Comparison of ENCODE assay signal across 8 mouse cellular contexts in the genomic region with DNA sequence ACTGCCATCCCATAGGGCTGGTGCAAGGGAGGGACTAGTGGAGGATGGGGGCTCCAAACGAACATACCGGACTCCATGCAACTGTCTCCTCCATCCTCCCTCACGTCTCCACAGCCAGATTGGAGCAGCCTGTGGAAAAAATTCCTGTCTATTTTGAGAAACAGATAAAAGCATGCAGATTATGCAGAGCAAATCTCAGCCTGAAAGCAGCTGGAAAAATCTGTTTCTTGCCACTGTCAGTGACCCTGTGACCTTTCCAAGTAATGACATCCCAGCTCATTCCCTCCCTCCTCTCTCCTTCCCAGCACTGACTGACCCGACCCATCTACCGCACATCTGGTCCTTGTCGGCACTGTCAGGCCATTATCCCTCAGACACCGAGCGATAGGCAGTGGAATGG. TPM values are rescaled to one million over a fixed set of nuclear protein-coding genes. Genes with fewer than 3 reads are reported as not detected.
A peak's percentile ranks its signal among the peaks of the same experiment; 100 is the strongest.
DNase-seq lines count a peak whose midpoint lies in the region; ATAC-seq and TF ChIP-seq lines count a peak whose summit lies in the region.

No protein-coding gene starts in this region.

- no peak overlapping the region for H3K9ac ChIP-seq in intestine, embryonic 16.5 days (ENCODE audit: low read depth, low read length)
- H3K9ac ChIP-seq in lung, embryonic 15.5 days: no peak overlapping the region

- WGBS in intestine, embryonic 16.5 days: 38% methylated on average over 8 of the region's 8 CpGs
- 30% methylated on average over 8 of the region's 8 CpGs for WGBS in lung, embryonic 15.5 days

- peaks cover 25% of the 10 kb centered on the region for H3K4me1 ChIP-seq in intestine, embryonic 16.5 days (ENCODE audit: control insufficient read depth, insufficient read depth, low read length)
- peaks cover 46% of the 10 kb centered on the region for H3K4me1 ChIP-seq in lung, embryonic 15.5 days

- peak; percentile 84 for ATAC-seq in intestine, embryonic 16.5 days
- ATAC-seq in lung, embryonic 15.5 days (ENCODE audit: borderline replicate concordance, extremely low read depth, low FRiP score, low TSS enrichment): peak; percentile 96
- no peak for ATAC-seq in inflammation-experienced regulatory T-cells, adult 6 months

- peak overlapping the region; percentile 70 for H3K27ac ChIP-seq in gastrocnemius, adult 2 months
- peak overlapping the region; percentile 76 for H3K27ac ChIP-seq in intestine, embryonic 16.5 days (ENCODE audit: low read length)
- peak overlapping the region; percentile 89 for H3K27ac ChIP-seq in lung, embryonic 15.5 days

- peak; percentile 78 for DNase-seq in embryo, embryonic 10.5 days (ENCODE audit: low spot score)
- DNase-seq in gastrocnemius, adult 2 months: peak; percentile 42
- DNase-seq in yolk sac, embryonic 10.5 days (ENCODE audit: low spot score): peak; percentile 61
- DNase-seq in frontal cortex, postnatal 10 days (ENCODE audit: low spot score in 2 of 2): no peak
- DNase-seq in spleen, postnatal 14 days (ENCODE audit: low spot score in 2 of 2): no peak

- H3K4me2 ChIP-seq in intestine, embryonic 16.5 days (ENCODE audit: low read depth, low read length): no peak overlapping the region
- no peak overlapping the region for H3K4me2 ChIP-seq in lung, embryonic 15.5 days

- TF ChIP-seq CTCF in gastrocnemius, adult 2 months (IDR thresholded peaks at IDR 0.05): no peak

- H3K36me3 ChIP-seq in intestine, embryonic 16.5 days (ENCODE audit: control insufficient read depth, insufficient read depth, low read length): no peaks in the 10 kb centered on the region
- H3K36me3 ChIP-seq in lung, embryonic 15.5 days: no peaks in the 10 kb centered on the region

- H3K4me3 ChIP-seq in gastrocnemius, adult 2 months: no peak overlapping the region
- H3K4me3 ChIP-seq in intestine, embryonic 16.5 days (ENCODE audit: low read length): no peak overlapping the region
- no peak overlapping the region for H3K4me3 ChIP-seq in lung, embryonic 15.5 days

- no peaks in the 10 kb centered on the region for H3K9me3 ChIP-seq in intestine, embryonic 16.5 days (ENCODE audit: control insufficient read depth, low read length)
- no peaks in the 10 kb centered on the region for H3K9me3 ChIP-seq in lung, embryonic 15.5 days

- intact Hi-C loops in gastrocnemius, adult 2 months (cut with DNase I): no loop called here

- no peaks in the 10 kb centered on the region for H3K27me3 ChIP-seq in intestine, embryonic 16.5 days (replicated peaks; ENCODE audit: control insufficient read depth, insufficient read depth, low read length)
- H3K27me3 ChIP-seq in lung, embryonic 15.5 days: no peaks in the 10 kb centered on the region

RNA-seq across cellular contexts. Expression of a gene that starts 35.5 kb away (rescaled TPM):
- total RNA-seq in gastrocnemius, adult 2 months (2021): 10 to 100 TPM; 14.6 to 17.8 TPM
- polyA plus RNA-seq in intestine, embryonic 16.5 days (2015; fragmentation: Nextera tagmentation; extraction: Ambion mirVana): 31.6 and 42.0 TPM in 2 replicates
- polyA plus RNA-seq in lung, embryonic 15.5 days (2015; fragmentation: Nextera tagmentation; extraction: Ambion mirVana): 12.4 and 13.4 TPM in 2 replicates
- polyA plus RNA-seq in inflammation-experienced regulatory T-cells, adult 6 months (2017; shearing (Covaris generic)): 10 to 100 TPM; 53.4 to 55.6 (median 53.7) TPM

Comparison
In these comparisons a context has a peak if more than half of its experiments do, and no peak if none do; other contexts are left out.
1. DNase-seq: peak in embryo, embryonic 10.5 days (single experiment), gastrocnemius, adult 2 months (single experiment) and yolk sac, embryonic 10.5 days (single experiment); none in frontal cortex, postnatal 10 days (0 of 2) and spleen, postnatal 14 days (0 of 2).
2. Peak in every context shown above with its lines, with median percentiles within 50 percentile points of each other: H3K27ac ChIP-seq.